In the genomic region with DNA sequence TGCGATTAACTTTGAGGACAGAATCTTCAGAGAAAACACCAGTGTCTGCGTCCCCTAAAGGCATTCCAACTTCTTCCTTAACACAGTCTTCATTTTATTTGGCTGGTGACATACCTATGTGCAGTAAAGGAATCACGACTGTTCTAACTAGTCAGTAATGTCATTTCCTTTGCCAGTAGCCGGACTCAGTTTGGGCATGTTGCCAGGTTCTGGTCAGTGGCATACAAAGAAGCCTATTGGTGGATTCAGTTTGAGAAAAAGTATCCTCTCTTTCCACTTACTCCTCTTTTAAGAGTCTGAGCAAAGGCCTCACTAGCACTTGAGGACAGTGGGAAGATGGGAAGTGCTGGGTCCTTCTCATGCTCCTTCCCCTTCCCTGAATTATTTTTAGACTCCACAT, we compare ENCODE assay signal across 9 mouse cellular contexts. TPM values are rescaled to one million over a fixed set of nuclear protein-coding genes. Genes with fewer than 3 reads are reported as not detected.
A peak's percentile ranks its signal among the peaks of the same experiment; 100 is the strongest.
DNase-seq lines count a peak whose midpoint lies in the region; ATAC-seq and TF ChIP-seq lines count a peak whose summit lies in the region.
"Had no signal": no experiment of that assay in that cellular context is flagged by ENCODE, and none has a peak within 500 bp of the region (broad histone marks: within the 10 kb centered on the region; RNA-seq: fewer than 3 reads in every experiment).

No protein-coding gene starts in this region.

- H3K4me2 ChIP-seq in limb, embryonic 14.5 days (replicated peaks; ENCODE audit: low read depth, low read length, severe bottlenecking) = no peak overlapping the region
- H3K4me2 ChIP-seq: embryonic facial prominence, embryonic 15.5 days had no signal

- no peak overlapping the region for H3K4me3 ChIP-seq in limb, embryonic 14.5 days (replicated peaks; ENCODE audit: low read length)
- no peak overlapping the region for H3K4me3 ChIP-seq in limb, embryonic 10.5 days
- H3K4me3 ChIP-seq: embryonic facial prominence, embryonic 15.5 days had no signal

- no peak for TF ChIP-seq POLR2A in limb, embryonic 14.5 days (IDR thresholded peaks at IDR 0.05; ENCODE audit: borderline replicate concordance, extremely low read depth, insufficient read depth, insufficient read length)

- no peaks in the 10 kb centered on the region for H3K36me3 ChIP-seq in limb, embryonic 14.5 days (ENCODE audit: control insufficient read depth, insufficient read depth, low read length)
- H3K36me3 ChIP-seq in limb, embryonic 10.5 days = no peaks in the 10 kb centered on the region
- H3K36me3 ChIP-seq: embryonic facial prominence, embryonic 15.5 days had no signal

- H3K27ac ChIP-seq in limb, embryonic 14.5 days (replicated peaks; ENCODE audit: low read depth, low read length) = no peak overlapping the region
- no peak overlapping the region for H3K27ac ChIP-seq in limb, embryonic 10.5 days
- H3K27ac ChIP-seq: embryonic facial prominence, embryonic 15.5 days had no signal

- 53% methylated on average over 4 of the region's 4 CpGs for WGBS in limb, embryonic 14.5 days
- WGBS in limb, embryonic 10.5 days = 88% methylated on average over 4 of the region's 4 CpGs

- no peaks in the 10 kb centered on the region for H3K27me3 ChIP-seq in limb, embryonic 14.5 days (ENCODE audit: control insufficient read depth, insufficient read depth, low read length)
- no peaks in the 10 kb centered on the region for H3K27me3 ChIP-seq in limb, embryonic 10.5 days (ENCODE audit: low read depth, poor library complexity, severe bottlenecking)
- H3K27me3 ChIP-seq: embryonic facial prominence, embryonic 15.5 days had no signal

- H3K4me1 ChIP-seq in limb, embryonic 14.5 days (ENCODE audit: control insufficient read depth, insufficient read depth, low read length) = 0 out of 2 replicates have a peak, but pooled peaks cover 10% of the 10 kb centered on the region
- no peaks in the 10 kb centered on the region for H3K4me1 ChIP-seq in limb, embryonic 10.5 days
- H3K4me1 ChIP-seq: embryonic facial prominence, embryonic 15.5 days had no signal

- no peak overlapping the region for H3K9ac ChIP-seq in limb, embryonic 14.5 days (ENCODE audit: low read depth, low read length, severe bottlenecking)
- H3K9ac ChIP-seq: embryonic facial prominence, embryonic 15.5 days had no signal

- ATAC-seq in limb, embryonic 14.5 days (ENCODE audit: low FRiP score, low read depth) = no peak

- H3K9me3 ChIP-seq in limb, embryonic 14.5 days (ENCODE audit: control insufficient read depth, low read length) = no peaks in the 10 kb centered on the region
- no peaks in the 10 kb centered on the region for H3K9me3 ChIP-seq in limb, embryonic 10.5 days (replicated peaks)
- H3K9me3 ChIP-seq: embryonic facial prominence, embryonic 15.5 days had no signal

- DNase-seq in gastrocnemius, postnatal 10 days = peak; percentile 25
- DNase-seq in gastrocnemius, adult 8-10 months (ENCODE audit: low spot score in 2 of 2) = no peak
- peak; percentile 27 for DNase-seq in limb, embryonic 14.5 days (ENCODE audit: low spot score)
- DNase-seq in limb, embryonic 10.5 days (ENCODE audit: low spot score) = no peak
- DNase-seq in adrenal gland, postnatal 25 days = peak; percentile 37
- DNase-seq in kidney, postnatal 25 days = peak; percentile 68 to 74
- no peak for DNase-seq in urinary bladder, adult 2 months (ENCODE audit: low spot score)
- DNase-seq: thymus, adult 2 months had no signal

RNA-seq across cellular contexts. Expression of gene Clcn3, which starts 11.3 kb away (rescaled TPM):
- 10 to 100 TPM; 17.9 to 20.8 TPM for total RNA-seq in gastrocnemius, postnatal 10 days (2021)
- total RNA-seq in gastrocnemius, adult 8-10 months (2022) = 10 to 100 TPM; 34.5 to 37.8 (median 35.6) TPM
- polyA plus RNA-seq in limb, embryonic 14.5 days (2012; rRNA removed) = 10.8 and 10.9 TPM in 2 replicates
- polyA plus RNA-seq in limb, embryonic 14.5 days (2014; fragmentation: Nextera tagmentation; extraction: Ambion mirVana) = 15.2 and 15.3 TPM in 2 replicates
- 10.9 and 11.8 TPM in 2 replicates for polyA plus RNA-seq in limb, embryonic 10.5 days (2016; fragmentation: Nextera tagmentation; extraction: Ambion mirVana)
- total RNA-seq in adrenal gland, postnatal 25 days (2021) = 51.2 and 53.3 TPM in 2 replicates
- polyA plus RNA-seq in urinary bladder, adult 2 months (2012; rRNA removed) = 21.5 and 22.7 TPM in 2 replicates

RNA-seq across cellular contexts. Expression of gene Nek1, which starts 21.2 kb away (rescaled TPM):
- total RNA-seq in gastrocnemius, postnatal 10 days (2021) = 1 to 10 TPM; 5.5 to 8.9 TPM
- 1 to 10 TPM; 2.7 to 4.8 (median 3.7) TPM for total RNA-seq in gastrocnemius, adult 8-10 months (2022)
- polyA plus RNA-seq in limb, embryonic 14.5 days (2012; rRNA removed) = 8.6 and 10.8 TPM in 2 replicates
- polyA plus RNA-seq in limb, embryonic 14.5 days (2014; fragmentation: Nextera tagmentation; extraction: Ambion mirVana) = 21.9 and 23.0 TPM in 2 replicates
- 14.7 and 18.3 TPM in 2 replicates for polyA plus RNA-seq in limb, embryonic 10.5 days (2016; fragmentation: Nextera tagmentation; extraction: Ambion mirVana)
- total RNA-seq in adrenal gland, postnatal 25 days (2021) = 17.3 and 21.7 TPM in 2 replicates
- 8.8 and 10.9 TPM in 2 replicates for polyA plus RNA-seq in urinary bladder, adult 2 months (2012; rRNA removed)

Comparison
In these comparisons a context has a peak if more than half of its experiments do, and no peak if none do; other contexts are left out.
1. DNase-seq: peak in gastrocnemius, postnatal 10 days (single experiment), limb, embryonic 14.5 days (single experiment), adrenal gland, postnatal 25 days (single experiment) and kidney, postnatal 25 days (2 of 2); none in gastrocnemius, adult 8-10 months (0 of 2), limb, embryonic 10.5 days (single experiment) and urinary bladder, adult 2 months (single experiment).